Mouse (Mus musculus) ES-Bruce4 (cell line): Measurements from ENCODE around the gene Catsperz.

Source experiments
- CTCF ChIP-seq: IDR thresholded peaks from one replicate; pipeline ENCODE4 v1.8.1; 2011; ENCODE audit warnings: low read depth, low read length
- EP300 ChIP-seq: IDR thresholded peaks from 2 replicates; pipeline ENCODE4 v1.6.1; 2011; ENCODE audit warnings: low read depth, low read length; ENCODE audit not compliant: insufficient read depth
- POLR2A ChIP-seq: IDR thresholded peaks from one replicate; pipeline ENCODE4 v1.8.1; 2011; ENCODE audit warnings: low read length; ENCODE audit not compliant: insufficient read depth

DNA sequence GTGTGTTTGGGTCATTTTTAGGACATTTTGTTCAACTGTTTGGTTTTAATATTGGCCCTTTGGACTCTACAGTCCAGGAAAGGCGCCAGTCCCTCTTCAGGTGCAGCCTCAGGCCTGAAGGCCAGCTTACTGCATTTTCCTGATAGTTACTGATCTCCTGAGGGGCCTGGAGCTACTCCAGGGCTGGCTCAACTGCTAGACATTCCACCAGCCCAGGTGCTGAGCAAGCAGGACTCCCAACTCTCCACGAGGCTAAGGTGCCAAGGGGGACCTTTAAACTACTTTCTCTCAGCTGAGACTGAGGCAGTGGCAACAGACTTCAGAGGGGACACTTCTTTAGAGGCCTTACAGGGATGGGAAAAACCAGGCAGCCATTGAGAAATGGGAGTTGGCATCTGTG lies 20.3 kb downstream of the Catsperz start:
- TF ChIP-seq POLR2A (no peak), CTCF (no peak), EP300 (no peak)
